Mouse (Mus musculus) Patski (cell line): ENCODE results near the gene Gm13696. TPM values are rescaled to one million over a fixed set of nuclear protein-coding genes. Genes with fewer than 3 reads are reported as not detected.
"Not testable (repeated sequence)": the region's sequence is repeated elsewhere in the genome, so short reads cannot be mapped to it uniquely, and the experiment has no call there.

Source experiments
- ATAC-seq: fragments of 100-300 bp; one replicate; pipeline ENCODE4 v1.8.0; 2021
- CTCF ChIA-PET: fragments of 350-600 bp; sonication (Branson Sonifier 250); formaldehyde crosslinking; loops from one replicate; lab custom pipeline; 2022; ENCODE audit warnings: inconsistent platforms; lab: Charles Lee
- POLR2A ChIA-PET: fragments of 350-600 bp; sonication (Branson Sonifier 250); formaldehyde crosslinking; loops from one replicate; lab custom pipeline; 2022; ENCODE audit warnings: antibody characterized with exemption, inconsistent platforms; lab: Charles Lee
- DNase-seq: peaks from one replicate; pipeline ENCODE4 v3.0.0-alpha.2; 2011; ENCODE audit warnings: low read depth, low spot score
- H3K27me3 ChIP-seq: fragments of 371-371 bp; one replicate; pipeline ENCODE4 v1.5.1; 2021
- CTCF ChIP-seq: fragments of 100-300 bp; IDR thresholded peaks from one replicate; pipeline ENCODE4 v1.5.1; 2021
- in situ Hi-C: fragments of 300-500 bp; cut with MboI; formaldehyde crosslinking; loops from 3 replicates; pipeline ENCODE4 v1.11.1; 2018; ENCODE audit warnings: low pct_unique_long_range_greater_than_20kb, mixed read lengths
- polyA plus RNA-seq: library from polyadenylated mRNA; unstranded; gene quantifications from one replicate; pipeline ENCODE4 v1.2.3, GENCODE M21; 2021

Gene Gm13696
- polyA plus RNA-seq, result 1.3 TPM

GRCm38 (mm10) chr2:83972823-83973222, at the start of gene Gm13696:
Gene Gm13696, plus strand, starts transcription at chr2:83973123.
- DNase-seq, ATAC-seq, in situ Hi-C loops, H3K27me3 ChIP-seq, CTCF ChIA-PET, POLR2A ChIA-PET: not testable (repeated sequence)

GRCm38 (mm10) chr2:83929478-83930088, 43.3 kb upstream of the Gm13696 start:
- ATAC-seq (no peak), DNase-seq (no peak)
- peaks cover 38% of the 10 kb centered on the region for H3K27me3 ChIP-seq
- in situ Hi-C loops, result no loop called here
- CTCF ChIA-PET, result no interaction called here
- no peak for TF ChIP-seq CTCF
- POLR2A ChIA-PET, result no interaction called here

GRCm38 (mm10) chr2:83940931-83941361, 32.0 kb upstream of the Gm13696 start, which contains the start of gene Zswim2:
Gene Zswim2, minus strand, starts transcription at chr2:83941228.
- CTCF ChIA-PET, result no interaction called here
- no peak for TF ChIP-seq CTCF
- DNase-seq (no peak), ATAC-seq (no peak)
- POLR2A ChIA-PET, result no interaction called here
- in situ Hi-C loops, result no loop called here
- H3K27me3 ChIP-seq, result peaks cover 71% of the 10 kb centered on the region

- in situ Hi-C loops, result no loop called here
- ChIA-PET CTCF (no interaction called here), POLR2A (no interaction called here)
- TF ChIP-seq CTCF, result peak; percentile 7
- ATAC-seq (no peak), DNase-seq (no peak)
- peaks cover 71% of the 10 kb centered on the region for H3K27me3 ChIP-seq
These were observed 31.5 kb upstream of the Gm13696 start for GRCm38 (mm10) chr2:83941378-83941777.

- DNase-seq, result no peak
- in situ Hi-C loops, result no loop called here
- CTCF ChIA-PET, result no interaction called here
- no peak for ATAC-seq
- POLR2A ChIA-PET, result no interaction called here
- H3K27me3 ChIP-seq, result peaks cover 71% of the 10 kb centered on the region
- TF ChIP-seq CTCF, result no peak
These were observed 31.1 kb upstream of the Gm13696 start for GRCm38 (mm10) chr2:83941792-83942191.

- POLR2A ChIA-PET, DNase-seq, in situ Hi-C loops, ATAC-seq, CTCF ChIA-PET, H3K27me3 ChIP-seq: not testable (repeated sequence)
These were observed 17.5 kb upstream of the Gm13696 start, which contains the start of gene Gm13698 for GRCm38 (mm10) chr2:83955393-83955792. Gene Gm13698, plus strand, starts transcription at chr2:83955693.

GRCm38 (mm10) chr2:83961203-83961602, 11.7 kb upstream of the Gm13696 start, which contains the start of gene Gm13693:
Gene Gm13693, plus strand, starts transcription at chr2:83961503.
- in situ Hi-C loops, ATAC-seq, CTCF ChIA-PET, POLR2A ChIA-PET, H3K27me3 ChIP-seq, DNase-seq: not testable (repeated sequence)

GRCm38 (mm10) chr2:83967013-83967412, 5.9 kb upstream of the Gm13696 start, which contains the start of gene Gm13695:
Gene Gm13695, plus strand, starts transcription at chr2:83967313.
- H3K27me3 ChIP-seq, in situ Hi-C loops, CTCF ChIA-PET, ATAC-seq, POLR2A ChIA-PET, DNase-seq: not testable (repeated sequence)

- DNase-seq, ATAC-seq, H3K27me3 ChIP-seq, in situ Hi-C loops, POLR2A ChIA-PET, CTCF ChIA-PET: not testable (repeated sequence)
These were observed 5.7 kb downstream of the Gm13696 start, which contains the start of gene Gm13694 for GRCm38 (mm10) chr2:83978633-83979032. Gene Gm13694, plus strand, starts transcription at chr2:83978933.

GRCm38 (mm10) chr2:83984443-83984842, 11.5 kb downstream of the Gm13696 start, which contains the start of gene Gm13697:
Gene Gm13697, plus strand, starts transcription at chr2:83984743.
- ATAC-seq, in situ Hi-C loops, DNase-seq, CTCF ChIA-PET, H3K27me3 ChIP-seq, POLR2A ChIA-PET: not testable (repeated sequence)

- ATAC-seq, CTCF ChIA-PET, in situ Hi-C loops, POLR2A ChIA-PET, H3K27me3 ChIP-seq, DNase-seq: not testable (repeated sequence)
These were observed 17.3 kb downstream of the Gm13696 start, which contains the start of gene Gm13691 for GRCm38 (mm10) chr2:83990253-83990652. Gene Gm13691, plus strand, starts transcription at chr2:83990553.
